Mouse (Mus musculus) heart, embryonic 15.5 days (tissue): Measurements from ENCODE around the gene Bak1. TPM values are rescaled to one million over a fixed set of nuclear protein-coding genes. Genes with fewer than 3 reads are reported as not detected.

ENCODE experiments used
- ATAC-seq: fragments of 200-750 bp; cut with Nextera tagmentation; replicated peaks from 2 replicates; pipeline ENCODE4 v1.8.0; 2017; ENCODE audit warnings: low read depth, moderate TSS enrichment; ENCODE audit not compliant: insufficient number of reproducible peaks, insufficient read depth, low FRiP score
- H3K27ac ChIP-seq: fragments of 300-500 bp; sonication (generic); 2 replicates; pipeline ENCODE4 v1.5.1; 2015; ENCODE audit warnings: mild to moderate bottlenecking, inconsistent platforms
- H3K27me3 ChIP-seq: fragments of 300-500 bp; sonication (generic); 2 replicates; pipeline ENCODE4 v1.6.1; 2015; ENCODE audit warnings: inconsistent platforms
- H3K36me3 ChIP-seq: fragments of 300-500 bp; sonication (generic); 2 replicates; pipeline ENCODE4 v1.6.1; 2015; ENCODE audit warnings: mild to moderate bottlenecking, inconsistent platforms
- H3K4me1 ChIP-seq: fragments of 300-500 bp; sonication (generic); replicated peaks from 2 replicates; pipeline ENCODE4 v1.6.1; 2015; ENCODE audit warnings: inconsistent platforms
- H3K4me2 ChIP-seq: fragments of 300-500 bp; sonication (generic); 2 replicates; pipeline ENCODE4 v1.6.1; 2015; ENCODE audit warnings: inconsistent platforms, mild to moderate bottlenecking, moderate library complexity
- H3K4me3 ChIP-seq: fragments of 300-500 bp; sonication (generic); 2 replicates; pipeline ENCODE4 v1.5.1; 2015; ENCODE audit warnings: mild to moderate bottlenecking, inconsistent platforms
- H3K9ac ChIP-seq: fragments of 300-500 bp; sonication (generic); 2 replicates; pipeline ENCODE4 v1.6.1; 2015; ENCODE audit warnings: mild to moderate bottlenecking, inconsistent platforms
- H3K9me3 ChIP-seq: fragments of 300-500 bp; sonication (generic); replicated peaks from 2 replicates; pipeline ENCODE4 v1.6.1; 2016; ENCODE audit warnings: inconsistent platforms
- WGBS: fragments of 180-500 bp; shearing (Covaris S2); methylation state at CpG from one replicate; pipeline ENCODE4 v1.1.7; 2015; ENCODE audit warnings: mixed read lengths; 5-methylcytosine and 5-hydroxymethylcytosine counted together
- polyA plus RNA-seq: library from polyadenylated mRNA; unstranded; fragments of >200 nt; fragmentation: Nextera tagmentation; extraction: Ambion mirVana; gene quantifications from 2 replicates; pipeline ENCODE4 v1.2.1, GENCODE M21; 2015

Gene Bak1
- polyA plus RNA-seq, 1 experiment from 2014 or later = 4.7 TPM

DNA sequence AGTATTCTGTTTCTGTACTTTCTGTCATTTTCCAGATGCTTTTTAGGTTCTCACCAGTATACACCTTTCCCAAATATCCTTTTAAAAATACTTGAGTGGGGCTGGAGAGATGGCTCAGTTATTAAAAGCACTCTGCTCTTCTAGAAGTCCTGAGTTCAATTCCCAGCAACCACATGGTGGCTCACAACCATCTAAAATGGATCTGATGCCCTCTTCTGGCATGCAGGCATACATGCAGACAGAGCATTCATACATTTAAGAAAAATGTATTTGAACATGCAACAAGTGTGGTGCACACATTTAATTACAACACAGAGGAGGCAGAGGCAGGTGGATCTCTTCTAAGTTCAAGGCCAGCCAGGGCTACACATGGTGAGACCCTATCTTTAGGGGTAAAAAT, 53.4 kb downstream of the Bak1 start:
- Histone ChIP-seq H3K9ac (no peak overlapping the region), H3K9me3 (no peaks in the 10 kb centered on the region), H3K4me2 (no peak overlapping the region), H3K27ac (no peak overlapping the region), H3K4me1 (peaks cover 38% of the 10 kb centered on the region), H3K36me3 (peaks cover 31% of the 10 kb centered on the region), H3K27me3 (no peaks in the 10 kb centered on the region), H3K4me3 (no peak overlapping the region)
- ATAC-seq = no peak

DNA sequence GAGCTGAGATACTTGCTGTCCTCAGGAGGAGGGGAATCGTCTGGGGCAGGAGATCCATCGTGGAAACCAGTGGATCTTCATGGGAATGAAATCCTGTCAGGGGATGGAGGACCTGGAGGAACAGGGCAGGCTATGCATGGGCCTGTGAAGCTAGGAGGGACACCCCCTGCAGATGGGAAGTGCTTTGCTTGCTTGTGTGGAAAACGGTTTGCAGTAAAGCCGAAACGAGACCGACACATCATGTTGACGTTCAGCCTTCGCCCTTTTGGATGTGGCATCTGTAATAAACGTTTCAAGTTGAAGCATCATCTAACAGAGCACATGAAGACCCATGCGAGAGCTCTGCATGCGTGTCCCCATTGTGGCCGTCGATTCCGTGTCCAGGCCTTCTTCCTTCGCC, 54.3 kb downstream of the Bak1 start:
- 90% methylated on average over 15 of the region's 15 CpGs for WGBS
- H3K36me3 ChIP-seq = peaks cover 31% of the 10 kb centered on the region
- no peaks in the 10 kb centered on the region for H3K9me3 ChIP-seq
- ATAC-seq = no peak
- no peaks in the 10 kb centered on the region for H3K27me3 ChIP-seq
- H3K4me2 ChIP-seq = peak overlapping the region; percentile 90; the same call in 1 of the 2 replicates
- H3K27ac ChIP-seq = no peak overlapping the region
- H3K4me1 ChIP-seq = peaks cover 38% of the 10 kb centered on the region
- H3K4me3 ChIP-seq = peak overlapping the region; percentile 90; the same call in 1 of the 2 replicates
- H3K9ac ChIP-seq = peak overlapping the region; percentile 88; the same call in 1 of the 2 replicates

DNA sequence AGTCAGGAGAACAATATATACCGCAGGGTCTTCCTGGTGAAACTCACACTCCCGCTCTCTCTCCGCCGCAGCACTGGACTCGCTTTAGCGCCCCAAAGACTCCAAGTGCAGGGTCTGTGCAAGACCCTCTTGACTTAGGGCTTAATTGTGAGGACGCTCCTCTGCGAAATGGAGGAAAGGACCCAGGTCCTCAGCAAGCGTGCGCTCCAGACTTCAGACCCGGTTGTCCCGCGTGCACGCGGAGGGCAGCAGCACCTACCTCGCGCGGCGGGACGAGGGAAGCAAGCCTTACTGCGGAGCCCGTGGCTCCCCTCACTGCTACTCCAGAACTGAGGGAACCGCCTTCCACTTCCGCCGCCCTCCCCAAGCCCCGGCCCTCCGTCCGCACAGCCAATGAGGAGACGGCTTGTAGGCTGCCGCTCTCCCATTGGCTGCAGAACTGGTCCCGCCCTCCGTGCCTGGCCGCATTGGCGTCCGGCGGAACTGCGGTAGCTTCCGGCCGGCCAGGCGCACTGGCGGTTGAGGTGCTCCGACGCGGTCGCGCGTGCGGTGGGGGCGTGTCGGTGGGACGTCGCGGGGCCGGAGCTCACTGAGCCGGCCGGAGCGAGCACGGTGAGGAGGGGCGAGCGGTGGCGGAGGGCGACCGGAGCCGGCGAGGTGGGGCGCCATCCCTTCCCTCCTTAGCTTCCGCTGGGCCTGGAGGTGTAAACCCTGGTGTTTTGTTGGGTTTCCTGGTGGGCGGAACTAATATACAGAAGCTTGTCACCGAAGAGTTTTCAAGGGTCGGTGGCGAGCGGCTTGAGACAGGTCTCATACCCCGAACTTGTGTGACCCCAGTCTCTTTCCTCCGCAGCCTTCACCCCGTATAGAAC, 55.9 kb downstream of the Bak1 start, which contains the start of gene Zbtb9:
Gene Zbtb9 (plus strand): TSS at position 465 of the 872 bp plus-strand sequence.
- WGBS = under 1% methylated on average over 75 of the region's 75 CpGs
- peak; percentile 98 for ATAC-seq
- peak within 1 kb of the TSS; percentile 88 for H3K9ac ChIP-seq
- peak within 1 kb of the TSS; percentile 90 for H3K4me3 ChIP-seq
- H3K4me1 ChIP-seq = peaks cover 38% of the 10 kb centered on the region
- no peaks in the 10 kb centered on the region for H3K27me3 ChIP-seq
- H3K9me3 ChIP-seq = no peaks in the 10 kb centered on the region
- peak within 1 kb of the TSS; percentile 86 for H3K27ac ChIP-seq
- H3K36me3 ChIP-seq = peaks cover 18% of the 10 kb centered on the region
- peak within 1 kb of the TSS; percentile 90 for H3K4me2 ChIP-seq

GRCm38 (mm10) chr17:26972107-26972506, 56.7 kb downstream of the Bak1 start:
- ATAC-seq = no peak
- H3K9me3 ChIP-seq = no peaks in the 10 kb centered on the region
- 5% methylated on average over 3 of the region's 3 CpGs for WGBS
- H3K27me3 ChIP-seq = no peaks in the 10 kb centered on the region
- H3K4me2 ChIP-seq = peak overlapping the region; percentile 90
- peaks cover 15% of the 10 kb centered on the region for H3K36me3 ChIP-seq
- peak overlapping the region; percentile 86 for H3K27ac ChIP-seq
- H3K9ac ChIP-seq = peak overlapping the region; percentile 88
- peak overlapping the region; percentile 90 for H3K4me3 ChIP-seq
- H3K4me1 ChIP-seq = peaks cover 38% of the 10 kb centered on the region

GRCm38 (mm10) chr17:26971247-26971905, 57.4 kb downstream of the Bak1 start:
- peak overlapping the region; percentile 90; the same call in 1 of the 2 replicates for H3K4me2 ChIP-seq
- H3K9ac ChIP-seq = peak overlapping the region; percentile 88; the same call in 1 of the 2 replicates
- H3K36me3 ChIP-seq = peaks cover 12% of the 10 kb centered on the region
- no peak overlapping the region for H3K27ac ChIP-seq
- H3K27me3 ChIP-seq = no peaks in the 10 kb centered on the region
- WGBS = 66% methylated on average over 8 of the region's 8 CpGs
- H3K9me3 ChIP-seq = no peaks in the 10 kb centered on the region
- peaks cover 38% of the 10 kb centered on the region for H3K4me1 ChIP-seq
- H3K4me3 ChIP-seq = peak overlapping the region; percentile 90; the same call in 1 of the 2 replicates
- ATAC-seq = no peak

GRCm38 (mm10) chr17:26970221-26970620, 58.6 kb downstream of the Bak1 start:
- Histone ChIP-seq H3K9me3 (no peaks in the 10 kb centered on the region), H3K4me1 (peaks cover 31% of the 10 kb centered on the region), H3K27me3 (no peaks in the 10 kb centered on the region), H3K4me2 (no peak overlapping the region), H3K4me3 (no peak overlapping the region), H3K27ac (no peak overlapping the region), H3K36me3 (peaks cover 8% of the 10 kb centered on the region; the same call in 1 of the 2 replicates), H3K9ac (no peak overlapping the region)
- ATAC-seq = no peak
- WGBS = 65% methylated on average over 12 of the region's 12 CpGs

Other genes with a start within 250 kb of the Bak1 start
- 51.6 and 53.3 TPM in 2 replicates for gene Bnip1, start 247.9 kb downstream of the Bak1 start, polyA plus RNA-seq
- 131 and 147 TPM in 2 replicates for gene Nkx2-5, start 184.0 kb downstream of the Bak1 start, polyA plus RNA-seq
- gene Kifc5b, start 111.9 kb downstream of the Bak1 start, polyA plus RNA-seq = 5.3 and 7.4 TPM in 2 replicates
- gene Phf1, start 96.0 kb downstream of the Bak1 start, polyA plus RNA-seq = 7.3 and 9.5 TPM in 2 replicates
- gene Cuta, start 89.4 kb downstream of the Bak1 start, polyA plus RNA-seq = 144 and 160 TPM in 2 replicates
- 0.60 and 1.0 TPM in 2 replicates for gene Syngap1, start 87.8 kb downstream of the Bak1 start, polyA plus RNA-seq
- gene Zbtb9, start 55.8 kb downstream of the Bak1 start, polyA plus RNA-seq = 8.3 and 10.2 TPM in 2 replicates
- 1.4 and 2.8 TPM in 2 replicates for gene Itpr3, start 28.3 kb upstream of the Bak1 start, polyA plus RNA-seq
- 245 and 292 TPM in 2 replicates for gene Uqcc2, start 104.9 kb upstream of the Bak1 start, polyA plus RNA-seq
- 0.35 and 0.43 TPM in 2 replicates for gene Ip6k3, start 138.8 kb upstream of the Bak1 start, polyA plus RNA-seq
- gene Lemd2, start 175.5 kb upstream of the Bak1 start, polyA plus RNA-seq = 7.2 and 10.5 TPM in 2 replicates